Mouse (Mus musculus): ENCODE measurements around the gene Gm47841.

Gene Gm47841

DNA sequence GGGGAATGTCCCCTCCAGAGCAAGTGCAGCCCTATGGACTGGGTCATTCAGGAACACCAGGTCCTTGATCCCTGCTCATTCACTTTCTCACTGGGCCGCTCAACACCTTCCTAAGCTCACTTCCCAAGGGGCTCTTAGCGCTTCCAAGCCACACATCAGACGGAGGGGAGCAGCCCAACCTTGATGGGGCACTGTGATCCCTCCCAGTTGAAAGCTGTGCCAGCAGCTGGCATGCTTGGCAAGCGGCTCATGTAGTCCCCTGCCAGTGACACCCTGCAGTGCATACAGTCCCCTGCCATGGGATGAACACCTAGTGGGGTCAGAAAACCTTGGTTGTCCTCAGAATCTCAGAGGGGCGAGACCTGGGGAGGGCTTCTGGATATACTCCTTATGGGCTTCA lies 26.9 kb upstream of the Gm47841 start:
- no peak for DNase-seq (ENCODE audit: low spot score)

DNA sequence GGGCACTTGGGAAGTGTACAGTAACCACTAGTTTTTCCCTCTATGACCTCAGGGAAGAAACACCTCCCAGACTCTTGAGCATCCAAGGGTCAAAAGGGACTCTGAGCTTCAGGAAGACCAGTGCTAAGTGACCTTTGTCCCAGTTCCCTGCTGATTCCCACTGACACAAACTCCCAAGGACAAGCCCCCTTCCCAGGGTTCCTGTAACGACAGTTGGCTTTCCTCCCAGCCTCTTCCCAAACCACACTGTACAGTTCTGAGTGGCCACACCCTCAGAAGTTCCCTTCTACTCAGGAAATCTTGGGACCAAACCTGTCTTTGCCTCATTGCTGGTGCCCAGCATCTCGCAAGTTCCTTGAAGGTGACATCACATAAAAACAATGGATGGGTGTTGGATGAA lies 25.5 kb upstream of the Gm47841 start:
- no peak for DNase-seq (ENCODE audit: low spot score)

DNA sequence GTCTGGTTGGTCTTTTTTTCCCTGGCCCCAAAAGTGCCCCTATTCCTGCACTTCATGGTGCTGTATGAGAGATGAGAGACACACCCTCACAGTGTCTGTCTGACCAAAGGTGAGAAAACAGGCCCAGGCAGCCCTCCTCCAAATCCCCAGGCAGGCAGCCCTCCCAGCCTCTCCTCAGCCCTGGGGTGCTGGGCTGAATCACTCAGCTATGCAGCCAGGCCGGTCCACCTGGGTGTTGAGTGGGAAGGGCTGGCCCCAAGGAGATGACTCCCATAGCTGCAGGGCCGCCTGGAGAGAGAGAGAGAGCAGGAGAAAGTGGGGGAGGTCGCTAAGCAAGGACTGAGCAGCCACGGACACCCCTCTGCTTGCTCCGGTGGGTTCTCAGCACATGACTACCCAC lies 23.6 kb upstream of the Gm47841 start:
- no peak for DNase-seq (ENCODE audit: low spot score)

DNA sequence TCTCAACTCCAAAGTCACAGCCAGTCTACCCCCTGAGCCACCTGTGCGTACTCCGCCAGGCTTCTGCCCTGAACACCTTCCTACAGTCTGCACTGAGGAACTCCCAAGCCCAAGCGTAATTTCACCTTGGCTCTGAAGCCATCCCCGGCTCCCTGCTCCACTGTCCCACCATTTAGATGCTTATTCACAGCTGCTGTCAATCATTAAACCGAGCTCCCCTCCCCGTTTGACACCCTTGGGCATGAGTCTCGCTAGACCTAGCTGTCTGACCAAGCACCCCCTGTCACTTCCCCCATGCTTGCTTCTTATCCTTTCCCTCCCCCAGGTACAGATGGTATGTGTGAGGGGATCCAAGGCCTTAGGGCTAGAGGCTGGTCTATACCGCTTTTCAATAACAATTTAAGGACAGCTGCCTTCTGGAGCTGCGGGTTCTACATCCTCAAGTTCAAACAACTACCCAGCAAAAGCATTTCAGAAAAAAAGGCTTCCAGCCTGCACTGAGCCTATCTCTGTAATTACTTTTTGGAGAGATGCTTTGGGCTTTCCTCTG lies 22.5 kb upstream of the Gm47841 start:
- DNase-seq (ENCODE audit: low spot score), result no peak

DNA sequence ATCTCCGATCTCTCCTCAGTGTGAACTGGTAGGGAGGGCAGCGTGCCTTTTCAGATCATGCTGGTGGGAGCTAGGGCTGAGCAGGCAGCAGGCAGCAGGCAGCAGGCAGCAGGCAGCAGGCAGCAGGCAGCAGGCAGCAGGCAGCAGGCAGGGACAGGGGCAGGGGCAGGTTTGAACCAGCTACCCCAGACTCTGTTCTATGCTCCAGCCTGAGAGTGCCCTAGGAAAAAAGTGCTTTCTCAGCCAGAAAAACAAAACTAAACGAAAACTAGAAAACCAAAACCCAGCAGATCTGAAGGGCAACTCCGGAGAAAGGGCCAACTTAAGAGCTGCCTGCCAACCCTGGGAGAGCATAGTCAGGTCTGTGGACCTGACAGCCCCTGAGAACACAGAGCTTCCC lies 21.5 kb upstream of the Gm47841 start:
- DNase-seq (ENCODE audit: low spot score), result no peak

DNA sequence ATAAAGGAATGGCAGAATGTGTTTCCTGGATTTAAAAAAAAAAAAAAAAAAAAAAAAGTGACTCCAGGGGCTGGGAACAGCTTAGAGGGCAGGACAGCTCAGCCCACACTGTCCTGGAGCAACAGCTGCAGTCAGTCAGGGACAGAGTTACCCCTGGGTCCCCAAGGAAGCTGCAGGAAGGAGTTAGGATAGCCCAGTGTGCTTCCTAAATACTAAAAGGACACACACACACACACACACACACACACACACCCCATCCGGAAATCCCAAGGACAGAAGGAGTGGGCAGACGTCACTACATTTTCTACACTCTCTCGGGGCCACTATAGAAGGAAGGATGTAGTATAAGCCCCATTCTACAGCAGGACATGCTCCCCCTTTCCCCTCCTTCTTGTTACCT lies 20.8 kb upstream of the Gm47841 start:
- DNase-seq (ENCODE audit: low spot score), result no peak

DNA sequence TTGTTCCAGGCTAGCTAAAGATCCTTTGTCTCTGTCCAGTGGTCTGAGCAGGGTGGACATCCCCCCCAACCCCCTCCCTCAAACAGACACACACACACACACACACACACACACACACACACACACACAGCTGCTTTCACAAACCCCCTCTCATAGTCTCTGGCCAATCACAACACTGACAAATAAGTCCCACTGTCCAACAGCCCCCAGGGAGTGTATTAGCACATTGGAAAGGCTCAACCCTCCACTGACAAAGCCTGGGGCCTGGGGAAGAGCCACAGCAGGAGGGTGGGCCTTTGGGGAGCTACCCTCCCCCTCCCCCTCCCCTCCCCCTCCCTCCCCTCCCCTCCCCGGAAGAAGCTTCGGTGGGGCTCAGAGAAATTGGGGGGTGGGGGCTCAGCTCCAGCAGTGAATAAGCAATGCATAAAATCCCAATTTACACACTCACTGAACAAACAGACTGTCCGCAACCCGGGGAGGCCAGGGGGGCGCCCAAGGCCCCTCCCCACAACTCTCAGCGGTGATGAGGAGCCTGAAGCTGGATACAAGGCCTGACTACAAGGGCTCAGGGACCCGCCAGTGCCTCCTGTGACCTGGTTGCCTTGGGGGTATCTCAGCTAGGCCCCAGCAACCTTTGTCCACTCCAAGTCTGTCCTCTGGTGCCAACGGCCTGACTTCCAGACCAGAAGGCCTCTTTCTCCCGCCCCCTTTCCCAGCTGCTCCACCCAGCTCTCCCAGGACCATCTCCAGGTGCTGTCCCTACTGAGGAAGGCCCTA lies 19.9 kb upstream of the Gm47841 start:
- no peak for DNase-seq (ENCODE audit: low spot score)

DNA sequence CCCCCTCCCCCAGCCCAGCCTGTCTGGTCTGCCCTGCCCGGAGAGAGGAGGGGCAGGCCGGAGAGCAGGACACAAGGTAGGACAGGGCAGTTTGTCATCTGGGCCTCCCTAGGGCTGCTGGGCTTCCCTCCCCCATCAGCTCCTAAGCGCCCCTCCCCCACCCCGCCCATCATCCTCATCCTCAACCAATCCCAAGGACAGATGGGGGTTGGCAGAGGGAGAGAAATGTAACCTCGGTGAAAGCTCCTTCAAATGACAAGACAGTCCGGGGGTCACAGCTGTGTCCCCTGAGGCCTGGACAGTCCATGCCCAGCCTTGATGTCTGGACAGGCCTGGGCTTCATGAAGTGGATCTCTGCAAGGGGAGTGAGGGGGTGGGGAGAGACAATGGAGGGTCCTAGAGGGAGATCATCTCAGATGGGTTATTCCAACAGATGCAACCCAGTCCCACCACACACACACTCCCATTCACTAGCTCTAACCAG lies 19.2 kb upstream of the Gm47841 start:
- no peak for DNase-seq (ENCODE audit: low spot score)

DNA sequence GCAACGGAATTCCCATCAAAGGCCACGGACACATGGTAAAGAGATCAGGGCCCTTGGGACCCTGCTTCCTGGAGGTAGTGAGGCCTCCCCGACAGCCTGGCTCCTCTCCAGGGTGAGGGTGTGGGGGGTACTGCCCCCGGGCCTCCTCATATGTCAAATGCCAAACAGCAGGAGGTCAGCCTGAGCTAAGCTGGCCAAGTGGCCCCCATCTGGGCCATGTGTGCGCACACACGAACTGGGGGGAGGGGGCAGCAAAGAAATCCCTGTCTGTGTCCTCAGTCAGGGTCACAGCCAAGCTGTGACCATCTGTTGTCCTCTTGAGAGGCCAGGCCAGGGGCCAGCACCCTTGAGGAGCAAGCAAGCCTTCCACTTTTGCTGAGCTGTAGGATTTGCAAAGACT lies 17.9 kb upstream of the Gm47841 start:
- no peak for DNase-seq (ENCODE audit: low spot score)

DNA sequence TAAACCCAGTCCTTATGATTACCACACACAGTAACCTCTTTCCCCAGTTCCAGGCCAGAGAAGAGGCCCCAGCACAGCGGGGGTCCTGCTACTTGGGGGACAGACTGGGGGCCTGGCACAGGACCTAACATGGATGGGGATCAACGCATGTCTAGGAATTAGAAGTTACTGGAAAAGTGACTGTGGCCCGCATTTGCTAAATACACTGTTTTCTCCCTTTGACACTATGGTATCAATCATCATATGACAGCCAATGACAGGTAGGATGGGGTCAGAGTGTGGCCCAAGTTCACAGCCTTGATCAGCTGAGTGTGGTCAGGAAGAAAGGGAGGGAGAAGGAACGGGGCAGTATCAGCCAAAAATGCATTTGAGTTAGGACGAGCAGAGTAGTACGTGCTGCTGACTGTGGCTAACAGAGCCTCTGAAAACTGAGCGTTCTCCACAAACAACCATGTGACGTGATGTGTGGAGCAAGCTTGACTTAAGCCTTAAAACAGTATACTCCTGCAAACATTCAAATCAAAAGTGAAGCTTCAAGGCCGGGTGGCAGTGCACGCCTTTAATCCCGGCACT lies 13.2 kb upstream of the Gm47841 start:
- no peak for DNase-seq (ENCODE audit: low spot score)

DNA sequence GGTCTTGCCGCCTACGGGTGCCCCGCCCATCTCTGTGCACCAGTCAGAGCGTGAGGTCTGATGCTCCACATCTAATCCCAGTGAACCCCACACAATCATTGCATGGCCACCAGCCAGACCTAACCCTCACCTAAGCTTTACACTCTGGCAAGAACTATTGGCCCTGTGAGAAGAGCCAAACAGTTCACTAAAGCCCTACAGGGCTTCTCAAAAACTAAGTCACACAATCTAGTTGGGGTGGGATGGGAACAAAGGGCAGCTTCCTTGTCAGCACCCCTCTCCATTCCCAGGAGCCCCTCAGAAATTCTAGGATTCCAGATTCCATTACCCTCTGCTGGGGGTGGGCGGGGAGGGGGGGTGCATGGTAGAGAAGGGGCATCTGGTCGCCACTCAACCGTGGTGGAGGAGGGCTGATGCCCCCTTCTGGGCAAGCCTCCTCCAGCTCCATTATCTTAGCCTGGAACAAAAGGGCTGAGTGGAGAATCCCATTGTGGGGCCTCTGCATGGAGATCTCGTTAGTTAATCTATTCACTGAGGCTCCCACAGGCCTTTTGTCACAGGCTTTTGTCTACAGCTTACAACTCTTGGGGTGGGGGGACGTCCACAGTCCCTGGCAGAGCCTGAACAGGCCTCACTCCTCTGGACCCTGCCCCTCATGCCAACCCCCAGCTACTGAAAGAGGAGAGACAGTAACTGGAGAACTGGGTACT lies 12.5 kb upstream of the Gm47841 start:
- DNase-seq (ENCODE audit: low spot score), result no peak

DNA sequence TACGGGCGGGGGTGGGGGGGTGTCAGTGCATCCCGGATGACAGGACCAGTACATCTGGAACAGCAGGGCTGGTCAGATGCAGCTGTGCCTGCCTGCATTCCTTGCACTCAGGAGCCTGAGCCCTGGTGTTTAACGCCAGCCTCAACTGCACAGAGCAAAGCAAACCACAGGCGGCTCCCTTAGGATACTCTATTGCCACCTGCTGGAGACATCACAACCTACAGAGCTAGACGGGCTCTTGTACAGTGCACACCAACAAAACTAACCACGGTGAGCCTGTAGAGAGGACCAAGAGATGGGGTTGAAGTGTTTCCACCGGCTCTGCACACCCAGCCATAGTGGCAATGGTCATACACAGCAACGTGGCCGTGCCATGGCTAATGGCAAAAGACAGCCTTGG lies 9.0 kb upstream of the Gm47841 start:
- peak; percentile 43 for DNase-seq (ENCODE audit: low spot score)

DNA sequence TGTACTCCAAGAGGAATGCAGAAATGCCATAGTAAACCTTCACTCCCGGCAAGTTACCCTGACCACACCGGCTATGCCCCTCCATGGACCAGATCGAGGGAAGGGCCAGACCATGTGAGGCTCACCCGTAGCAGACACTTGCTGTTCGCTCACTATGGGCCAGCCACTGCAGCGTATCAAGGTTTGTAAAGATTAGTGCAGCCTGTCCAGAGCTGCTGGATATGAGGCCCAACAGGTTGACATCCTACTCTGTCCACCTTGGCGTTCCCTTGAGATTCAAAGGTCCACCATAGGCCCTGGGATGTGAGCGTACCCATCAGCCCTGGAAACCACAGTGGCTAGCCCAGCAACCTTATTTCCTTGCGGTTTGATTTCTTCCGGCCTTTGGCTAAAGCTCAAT lies 7.3 kb upstream of the Gm47841 start:
- no peak for DNase-seq (ENCODE audit: low spot score)

DNA sequence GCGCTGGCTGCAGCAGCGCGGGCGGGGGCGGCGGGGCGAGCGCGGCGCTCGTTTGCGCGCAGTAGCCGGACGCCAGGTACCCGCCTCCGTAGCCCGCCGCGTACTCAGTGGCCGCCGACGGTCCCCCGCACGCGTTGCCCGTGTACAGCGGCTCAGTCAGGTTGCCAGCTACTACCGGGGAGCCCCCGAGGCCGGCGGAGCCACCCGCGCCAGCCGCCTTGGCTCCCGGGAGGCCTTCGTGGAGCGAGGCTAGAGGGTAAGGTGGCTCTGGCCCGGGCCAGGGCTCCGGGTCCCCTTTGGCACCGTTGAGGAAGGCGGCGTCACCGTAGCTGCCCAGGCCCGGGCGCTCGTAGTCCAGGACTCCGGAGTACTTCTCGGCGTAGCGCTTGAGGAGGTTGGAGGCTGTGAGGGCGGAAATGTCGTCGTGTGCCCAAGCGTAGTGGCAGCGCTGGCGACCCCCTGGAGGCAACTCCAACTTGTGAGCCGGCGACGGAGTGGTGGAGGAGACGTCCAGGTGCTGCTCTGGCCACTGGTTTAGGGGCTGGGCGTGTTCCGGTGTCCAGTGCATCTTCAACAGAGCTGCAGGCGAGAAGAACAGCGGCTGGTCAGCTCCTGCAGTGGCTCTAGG lies 6.7 kb upstream of the Gm47841 start:
- no peak for DNase-seq (ENCODE audit: low spot score)

DNA sequence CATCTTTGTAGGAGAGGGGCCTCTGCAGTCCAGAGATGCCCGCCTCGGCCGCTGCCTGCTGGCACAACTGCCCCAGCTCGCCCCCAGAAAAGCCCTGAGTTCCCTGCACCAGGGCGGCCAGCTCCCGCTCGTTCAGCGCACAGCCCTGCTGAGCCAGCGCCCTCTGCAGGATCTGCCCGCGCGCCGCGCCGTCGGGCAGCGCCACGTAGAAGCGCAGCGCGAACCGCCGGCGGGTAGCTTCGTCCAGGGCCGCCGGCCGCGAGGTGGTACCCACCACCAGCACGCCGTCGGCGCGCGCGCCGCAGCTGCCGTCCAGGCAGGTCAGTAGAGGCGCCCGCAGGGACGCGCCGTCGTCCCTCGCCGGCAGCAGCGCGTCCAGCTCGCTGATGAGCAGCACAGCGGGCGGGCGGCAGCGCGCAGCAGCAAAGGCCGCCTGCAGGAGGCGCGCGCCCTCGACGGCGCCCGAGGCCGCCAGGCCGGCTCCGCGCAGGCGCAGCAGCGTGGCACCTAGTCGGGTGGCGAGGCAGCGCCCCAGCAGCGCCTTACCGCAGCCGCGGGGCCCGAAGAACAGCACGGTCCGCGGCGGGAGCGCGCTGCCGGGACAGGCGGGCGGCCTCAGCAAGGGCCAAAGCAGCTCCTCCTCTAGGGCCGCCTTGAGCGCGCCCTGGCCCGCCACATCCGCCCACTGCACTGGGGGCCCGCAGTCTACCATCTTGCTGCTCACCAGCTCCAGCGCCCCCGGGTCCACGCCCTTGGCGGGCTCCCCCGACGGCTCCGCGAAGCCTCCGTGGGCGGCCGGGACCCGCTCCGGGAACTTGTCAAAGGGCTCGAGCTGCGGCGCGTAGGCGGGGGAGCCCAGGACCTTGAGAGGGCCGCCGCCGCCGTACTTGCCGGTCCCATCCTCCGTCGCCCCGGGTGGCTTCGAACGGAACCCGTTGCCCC lies 5.6 kb upstream of the Gm47841 start:
- DNase-seq (ENCODE audit: low spot score), result no peak

DNA sequence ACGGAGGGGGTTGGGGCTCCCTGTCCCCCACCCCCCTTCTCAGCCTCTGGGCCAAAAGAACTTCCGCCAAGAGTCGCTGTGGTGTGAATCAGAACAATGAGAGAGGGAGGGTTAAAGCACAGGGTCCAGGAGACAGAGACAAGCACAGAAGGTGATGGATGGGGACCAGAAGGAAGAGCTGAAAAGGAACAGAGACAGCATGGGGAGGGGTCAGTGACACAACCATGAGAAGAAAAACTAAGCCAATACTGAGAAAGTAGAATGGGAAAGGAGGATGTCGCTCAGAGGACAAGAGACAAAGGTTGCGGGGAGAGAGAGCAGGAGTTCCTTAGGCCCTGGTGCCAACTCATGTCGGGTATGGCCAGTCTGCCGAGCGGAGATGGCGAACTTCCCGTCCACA lies 4.7 kb upstream of the Gm47841 start:
- DNase-seq (ENCODE audit: low spot score), result no peak

DNA sequence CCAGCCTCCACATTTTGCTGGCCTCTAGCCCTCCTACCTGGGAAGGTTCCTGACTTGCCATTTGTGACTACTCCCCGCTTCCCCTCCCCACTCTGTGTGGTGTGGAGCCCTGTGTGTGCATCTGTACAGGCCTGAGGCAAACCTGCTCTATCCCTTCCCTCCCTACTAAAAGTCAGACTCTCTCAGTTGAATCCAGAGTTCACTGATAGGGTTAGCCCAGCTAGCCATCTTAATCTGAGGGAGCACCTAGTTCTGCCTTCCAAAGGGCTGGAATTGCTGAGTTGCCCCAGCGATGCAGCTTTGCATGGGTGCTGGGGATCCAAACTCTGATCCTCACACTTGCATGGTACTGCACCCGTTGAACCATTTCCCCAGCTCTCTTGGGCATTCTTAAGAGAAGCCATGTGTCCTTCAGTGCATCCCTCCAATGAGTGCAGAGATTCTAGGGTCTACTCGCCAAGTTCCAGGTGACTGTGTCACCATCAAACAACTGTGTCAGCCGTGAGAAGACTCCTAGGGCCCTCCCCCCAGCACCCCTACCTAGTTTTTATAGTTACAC lies 1.2 kb upstream of the Gm47841 start:
- DNase-seq (ENCODE audit: low spot score), result peak; percentile 59

DNA sequence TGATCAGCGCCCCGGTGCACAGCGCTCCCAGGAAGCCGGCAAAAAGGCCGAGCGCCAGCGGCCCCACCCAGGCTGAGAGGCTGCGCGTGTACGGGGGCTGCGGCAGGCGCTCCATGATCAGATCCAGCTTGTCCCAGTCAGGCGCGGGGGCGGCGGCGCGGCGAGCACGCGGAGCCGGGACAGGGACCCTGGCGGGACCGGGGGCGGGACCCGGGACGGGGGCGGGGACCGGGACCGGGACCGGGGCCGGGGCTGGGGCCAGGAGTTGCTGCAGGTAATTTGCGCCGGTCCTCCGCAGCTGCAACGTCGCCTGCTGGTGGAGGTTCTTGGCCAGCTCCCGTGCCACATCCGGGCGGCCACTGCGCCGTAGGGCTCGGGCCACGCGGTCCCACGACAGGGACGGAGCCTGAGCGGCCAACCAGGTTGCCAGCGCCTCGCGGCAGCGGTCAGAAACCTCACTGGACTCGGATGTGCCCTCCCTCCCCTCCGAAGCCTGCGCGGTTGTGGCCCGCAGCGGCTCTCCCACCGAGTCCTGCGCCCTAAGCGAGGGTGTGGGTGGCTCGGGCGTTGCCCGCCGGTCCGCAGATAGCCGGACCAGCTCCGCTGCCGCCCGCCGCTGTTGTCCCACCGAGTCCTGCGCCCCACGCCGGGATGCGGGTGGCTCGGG lies 537 bp downstream of the Gm47841 start:
- peak; percentile 84 for DNase-seq (ENCODE audit: low spot score)

DNA sequence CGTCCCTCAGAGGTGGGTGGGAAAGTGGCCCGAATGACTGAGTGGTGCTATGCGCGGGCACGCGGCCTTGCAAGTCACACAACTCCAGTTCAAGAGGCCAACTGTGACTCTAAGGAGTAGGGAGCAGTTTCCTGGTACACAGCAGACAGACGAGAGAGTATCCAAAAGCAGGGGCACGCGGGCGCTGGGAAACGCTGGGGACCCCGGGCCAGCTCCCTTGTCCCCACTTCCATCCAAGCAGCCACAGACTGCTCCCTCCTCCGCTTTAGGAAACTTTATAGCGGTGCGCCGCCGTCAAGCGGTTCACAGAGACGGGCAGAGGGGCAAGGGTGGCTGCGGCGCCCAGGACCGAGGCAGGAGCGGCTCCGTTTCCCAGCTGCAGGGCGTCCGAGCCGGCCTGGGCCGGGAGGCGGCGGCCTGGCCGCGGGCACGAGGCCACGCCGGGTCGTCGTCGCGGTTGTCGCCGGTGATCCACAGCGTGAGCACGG lies 1.1 kb downstream of the Gm47841 start:
- no peak for DNase-seq (ENCODE audit: low spot score)

DNA sequence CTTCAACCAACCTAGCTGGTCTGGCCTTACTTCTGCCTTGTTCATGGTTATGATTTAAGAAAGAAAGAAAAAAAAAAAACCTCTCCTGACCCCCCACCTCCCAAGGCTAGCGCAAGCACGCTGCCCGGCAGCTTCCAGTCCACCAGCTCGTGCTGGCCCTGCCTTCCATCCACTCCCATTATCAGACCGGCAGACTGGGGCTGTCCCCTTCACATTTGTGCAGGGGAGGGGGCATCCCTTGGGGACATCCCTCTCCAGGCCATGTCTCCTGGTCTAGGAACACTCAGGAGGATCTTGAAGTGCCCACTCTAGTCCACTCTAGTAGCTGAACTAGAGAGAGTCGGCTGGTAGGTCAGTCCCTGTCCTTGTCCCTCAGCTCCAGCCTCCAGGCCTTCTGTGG lies 2.7 kb downstream of the Gm47841 start:
- no peak for DNase-seq (ENCODE audit: low spot score)
